Mouse (Mus musculus): ENCODE measurements around the gene Pcbp1. TPM values are rescaled to one million over a fixed set of nuclear protein-coding genes. Genes with fewer than 3 reads are reported as not detected.
"Not testable (repeated sequence)": the region's sequence is repeated elsewhere in the genome, so short reads cannot be mapped to it uniquely, and the experiment has no call there.

Gene Pcbp1
- total RNA-seq, 2 experiments from 2014 or later: 188 to 189 TPM

DNA sequence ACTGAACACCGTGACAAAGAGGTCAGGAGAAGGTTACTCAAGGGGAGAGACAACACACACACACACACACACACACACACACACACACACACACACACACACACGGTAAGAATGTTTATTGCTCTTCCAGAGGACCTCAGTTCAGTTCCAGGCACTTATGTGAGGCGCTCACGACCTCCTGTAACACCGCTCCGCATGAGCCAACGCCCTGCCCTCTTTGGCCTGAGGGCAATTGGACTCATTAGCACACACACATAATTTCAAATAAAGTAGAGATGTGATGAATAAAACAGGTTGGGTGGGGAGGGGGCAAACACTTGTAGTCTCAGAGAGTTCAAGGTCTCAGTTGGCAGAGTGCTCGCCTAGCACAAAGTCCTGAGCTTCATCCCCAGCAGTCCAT, 30.0 kb downstream of the Pcbp1 start:
- no peak for DNase-seq (ENCODE audit: low spot score in 2 of 2)

DNA sequence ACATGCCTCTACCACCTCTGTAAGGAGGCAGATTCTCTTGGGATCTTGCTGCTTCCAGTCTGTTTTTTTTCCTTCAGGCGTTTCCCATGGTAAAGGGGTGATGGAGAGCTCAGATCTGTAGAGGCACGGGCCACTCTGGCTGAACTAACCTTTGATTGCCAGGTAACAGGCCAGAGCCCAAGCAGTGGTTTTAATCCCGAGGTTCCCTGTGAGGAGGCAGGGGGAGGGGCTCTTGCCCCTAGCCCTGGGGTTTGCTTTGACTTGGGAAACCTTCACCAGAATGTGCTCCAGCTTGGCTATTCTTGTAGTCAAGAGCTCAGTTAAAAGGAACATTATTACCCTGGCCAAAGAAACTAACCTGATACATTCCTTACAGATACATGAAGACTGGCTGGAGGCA, 30.5 kb downstream of the Pcbp1 start:
- no peak for DNase-seq (ENCODE audit: low spot score in 2 of 2)

DNA sequence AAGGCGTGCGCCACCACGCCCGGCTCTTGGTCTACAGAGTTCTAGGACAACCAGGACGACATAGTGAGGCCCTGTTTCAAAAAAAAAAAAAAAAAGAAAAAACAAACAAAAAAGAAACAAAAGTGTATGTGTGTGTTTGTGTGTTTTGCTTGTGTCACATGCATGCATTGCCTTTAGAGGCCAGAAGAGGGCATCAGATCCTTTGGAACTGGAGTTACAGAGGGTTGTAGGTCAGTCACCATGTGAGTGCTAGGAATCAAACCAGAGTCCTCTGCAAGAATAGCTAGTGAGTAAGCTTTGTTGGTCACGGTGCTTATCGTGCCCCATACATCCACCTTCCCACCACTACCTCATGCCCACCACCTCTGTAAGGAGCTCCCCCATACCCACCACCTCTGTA, 31.4 kb downstream of the Pcbp1 start:
- DNase-seq (ENCODE audit: low spot score in 2 of 2): no peak

DNA sequence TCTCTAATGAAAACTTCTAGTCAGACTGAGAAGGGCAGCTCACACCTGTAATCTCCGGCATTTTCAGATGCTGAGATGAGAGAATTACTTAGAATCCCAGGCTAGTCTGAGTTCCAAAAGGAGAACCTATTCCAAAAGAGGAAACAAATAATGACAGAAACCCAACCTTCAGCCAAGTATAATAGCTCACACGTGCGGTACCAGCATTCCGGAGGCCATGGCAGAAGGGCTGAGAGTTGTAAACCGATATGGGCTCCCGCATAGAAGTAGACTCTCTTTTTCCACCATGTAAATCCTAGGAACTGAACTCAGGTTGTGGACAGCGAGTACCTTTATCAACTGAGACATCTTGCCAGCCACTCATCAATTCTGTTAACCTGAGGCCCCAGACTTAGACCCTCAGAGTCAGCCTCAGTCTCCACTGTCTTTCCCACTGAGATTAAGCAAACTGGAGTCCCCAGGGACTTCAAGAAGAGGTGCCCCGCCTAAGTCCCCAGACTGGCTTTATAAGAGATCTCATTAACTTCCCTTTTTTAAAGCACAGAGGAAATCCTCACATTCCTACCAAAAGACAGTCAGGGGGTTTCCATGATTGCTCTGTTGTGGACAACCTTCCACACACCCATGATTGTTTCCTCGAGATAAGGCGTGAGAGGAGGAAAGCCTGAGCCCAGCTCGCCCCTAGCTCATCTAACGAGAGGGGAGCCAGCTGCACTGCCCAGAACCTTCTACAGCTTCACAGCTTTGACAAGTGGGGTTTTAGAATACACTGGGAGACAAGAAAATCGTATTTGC, 32.5 kb downstream of the Pcbp1 start:
- DNase-seq (ENCODE audit: low spot score in 2 of 2): no peak

DNA sequence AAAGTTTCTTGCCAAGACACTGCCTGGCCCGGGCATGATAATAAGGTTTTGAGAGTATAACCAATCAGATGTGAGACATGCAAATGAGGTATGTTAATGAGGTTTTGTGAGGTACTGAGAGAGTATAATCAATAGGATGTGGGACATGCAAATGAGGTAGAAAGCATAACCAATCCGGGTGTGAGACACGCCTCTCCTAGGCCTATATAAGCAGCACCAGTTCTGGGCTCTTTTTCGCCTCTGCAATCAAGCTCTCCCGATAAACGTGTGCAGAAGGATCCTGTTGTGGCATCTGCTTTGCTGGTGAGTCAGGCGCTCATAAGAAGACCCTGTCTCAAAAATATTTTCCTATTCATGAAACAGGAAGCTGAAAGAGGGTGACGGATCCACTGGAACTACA, 35.7 kb downstream of the Pcbp1 start:
- not testable (repeated sequence) for DNase-seq (ENCODE audit: low spot score in 2 of 2)

DNA sequence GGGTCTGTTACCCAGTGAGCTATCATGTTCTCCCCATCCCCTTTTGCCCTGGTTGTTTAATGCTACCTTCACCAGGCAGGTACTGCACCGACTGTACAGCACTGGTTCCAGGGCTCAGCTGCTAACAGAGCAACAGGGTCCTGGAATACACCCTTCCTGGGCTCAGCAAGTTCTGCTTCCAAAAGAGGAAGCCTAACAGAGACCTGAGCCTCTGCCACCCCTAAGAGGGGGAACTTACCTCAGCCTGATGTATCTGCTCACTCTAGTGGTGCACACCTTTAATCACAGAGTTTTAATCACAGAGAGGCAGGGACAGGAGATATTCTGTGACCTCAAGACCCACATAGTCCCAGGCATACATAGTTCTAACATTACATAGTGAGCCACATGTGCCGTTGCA, 36.2 kb downstream of the Pcbp1 start:
- no peak for DNase-seq (ENCODE audit: low spot score in 2 of 2)

DNA sequence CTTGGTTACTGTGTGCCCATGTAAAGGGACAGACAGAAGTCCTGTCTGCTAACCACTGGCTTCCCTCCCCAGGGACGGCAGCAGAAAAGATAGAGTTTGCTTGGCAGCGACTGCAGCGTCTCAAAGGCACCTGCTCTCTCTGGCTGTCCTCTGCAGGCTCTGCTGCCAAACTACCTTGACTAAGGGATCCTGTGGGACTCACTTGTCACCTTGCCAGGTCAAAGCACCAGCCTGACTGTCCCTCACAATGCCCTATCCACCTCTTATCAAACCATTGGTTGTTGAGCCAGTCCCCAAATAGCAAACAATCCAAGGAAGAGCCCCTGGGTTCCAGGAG, 38.0 kb downstream of the Pcbp1 start:
- DNase-seq (ENCODE audit: low spot score in 2 of 2): no peak

DNA sequence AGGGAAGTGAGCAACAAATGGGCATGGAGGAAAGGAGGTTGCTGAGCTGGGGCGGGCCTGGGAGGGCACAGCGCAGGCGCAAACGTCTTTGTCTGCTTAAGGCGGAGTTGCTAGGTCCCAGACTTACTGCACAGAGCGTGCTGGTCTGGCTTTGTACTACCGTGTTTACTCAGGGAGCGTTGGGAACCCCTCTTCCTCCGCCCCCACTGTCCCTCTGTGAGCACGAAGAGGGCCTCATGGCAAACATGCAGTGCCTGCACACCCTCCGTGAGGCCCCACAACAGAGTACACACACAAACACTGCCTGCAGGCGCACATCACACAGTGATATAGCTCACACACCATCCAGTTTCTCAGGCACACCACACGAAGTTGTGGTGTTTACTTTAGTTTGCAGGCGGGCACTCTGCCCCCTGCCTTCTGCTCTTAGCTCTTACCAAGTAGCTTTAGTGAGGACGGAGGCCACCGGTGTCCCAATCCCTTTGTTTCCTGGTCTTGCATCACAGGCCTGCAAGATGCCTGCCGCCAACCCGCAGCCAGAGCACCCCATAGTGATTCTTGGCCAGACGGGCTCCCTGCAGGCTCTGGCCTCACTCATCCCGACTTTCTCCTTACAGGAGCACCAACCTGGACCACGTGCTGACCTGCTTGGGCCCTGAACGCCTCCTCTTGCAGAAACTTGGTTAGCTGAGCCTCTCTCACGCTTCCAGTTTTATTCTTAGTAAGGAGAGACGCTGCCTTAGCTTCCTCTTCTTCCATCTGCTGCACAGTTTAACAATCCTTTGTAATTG, 38.6 kb downstream of the Pcbp1 start:
- peak; percentile 59 to 77 for DNase-seq (ENCODE audit: low spot score in 2 of 2)

DNA sequence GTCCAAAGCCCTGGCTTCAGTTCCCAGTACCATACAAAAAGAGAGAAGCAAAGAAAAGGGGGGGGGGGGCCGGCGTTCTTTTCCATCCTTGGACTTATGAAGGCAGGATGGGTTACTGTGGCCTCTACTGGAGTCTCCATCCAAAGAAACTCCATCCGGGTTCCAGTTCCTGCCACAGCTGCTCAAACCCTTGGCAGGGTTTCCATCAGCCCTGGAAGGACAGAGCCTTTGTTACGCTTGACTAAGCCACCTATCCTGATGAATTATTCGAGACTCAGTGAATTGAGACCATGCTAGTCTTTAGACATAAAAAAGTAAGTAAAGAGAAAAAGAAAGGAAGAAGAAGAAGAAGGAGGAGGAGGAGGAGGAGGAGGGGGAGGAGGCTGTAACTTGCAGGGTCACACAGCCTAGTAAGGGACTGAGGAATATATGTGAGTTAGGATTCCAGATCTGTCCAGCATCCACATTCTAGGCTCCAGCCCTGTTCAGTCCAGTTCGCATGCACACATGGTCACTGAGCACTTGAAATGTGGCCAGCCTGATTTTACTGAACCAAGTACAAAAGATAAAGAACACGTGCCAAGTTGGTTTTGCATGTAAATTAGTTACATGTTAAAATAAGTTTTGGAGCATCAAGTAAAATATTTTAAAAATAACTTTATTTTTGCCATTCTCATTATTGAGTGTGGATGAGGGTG, 40.0 kb downstream of the Pcbp1 start:
- no peak for DNase-seq (ENCODE audit: low spot score in 2 of 2)

DNA sequence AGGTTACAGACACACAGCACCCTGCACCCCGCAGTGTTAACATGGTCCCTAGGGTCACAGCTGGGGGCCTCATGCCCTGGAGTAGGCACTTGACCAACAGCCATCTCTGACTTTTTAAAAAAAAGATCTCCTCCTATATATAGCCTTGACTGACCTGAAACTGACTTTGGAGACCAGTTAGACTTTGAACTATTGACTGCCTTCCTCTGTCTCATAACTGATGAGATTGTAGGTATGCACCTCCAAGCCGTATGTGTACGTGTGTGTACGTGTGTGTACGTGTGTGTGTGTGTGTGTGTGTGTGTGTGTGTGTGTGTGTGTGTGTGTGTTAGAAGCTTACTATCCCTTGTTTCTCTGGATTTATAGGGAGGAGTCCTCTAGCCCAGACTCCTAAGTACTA, 44.2 kb downstream of the Pcbp1 start:
- DNase-seq (ENCODE audit: low spot score in 2 of 2): no peak

DNA sequence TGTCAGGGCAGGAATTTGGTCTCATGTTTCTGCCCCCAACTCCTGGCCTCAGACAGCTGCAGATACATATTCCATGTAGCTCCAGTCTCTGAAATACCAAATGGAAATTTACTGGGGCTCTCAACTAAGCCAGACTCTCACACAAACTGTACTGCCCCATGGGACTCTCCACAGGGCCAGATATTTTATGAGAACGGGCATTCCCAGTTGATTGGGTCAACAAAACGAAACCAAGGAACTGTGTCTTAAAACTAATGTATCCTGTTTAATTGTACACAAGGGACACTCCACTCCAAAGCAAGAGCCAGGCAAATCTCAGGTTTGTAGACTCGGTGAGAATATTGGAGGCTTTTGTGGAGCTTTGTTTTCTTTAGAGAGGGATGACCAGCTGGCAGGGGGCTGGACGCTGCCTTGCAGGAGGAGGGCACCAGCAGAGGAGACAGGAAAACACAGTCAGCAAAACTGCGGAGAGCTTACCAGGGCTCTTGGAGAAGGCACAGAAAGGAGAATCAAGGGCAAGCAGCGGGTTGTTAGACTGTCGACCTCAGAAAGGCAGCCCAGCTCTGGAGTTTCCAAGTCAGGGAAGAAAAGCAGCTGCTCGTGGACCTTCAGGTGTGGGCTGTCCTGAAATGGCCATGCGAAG, 45.8 kb downstream of the Pcbp1 start:
- DNase-seq (ENCODE audit: low spot score in 2 of 2): no peak

DNA sequence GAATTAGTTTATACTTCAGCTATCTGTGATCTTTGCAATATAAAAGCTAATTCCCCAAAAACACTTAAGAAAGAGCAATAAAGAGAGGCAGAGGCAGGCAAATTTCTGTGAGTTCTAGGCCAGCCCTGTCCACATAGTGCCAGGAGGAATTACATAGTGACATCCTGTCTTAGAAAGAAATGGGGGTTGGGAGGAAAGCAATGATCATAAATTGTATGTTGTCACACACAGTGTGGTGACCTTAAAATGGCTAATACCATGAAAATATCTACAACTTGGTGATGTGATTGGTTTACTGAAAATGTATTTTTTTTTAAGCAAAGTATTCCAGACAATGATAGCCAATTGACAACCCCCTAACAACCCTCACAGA, 46.3 kb downstream of the Pcbp1 start:
- no peak for DNase-seq (ENCODE audit: low spot score in 2 of 2)

DNA sequence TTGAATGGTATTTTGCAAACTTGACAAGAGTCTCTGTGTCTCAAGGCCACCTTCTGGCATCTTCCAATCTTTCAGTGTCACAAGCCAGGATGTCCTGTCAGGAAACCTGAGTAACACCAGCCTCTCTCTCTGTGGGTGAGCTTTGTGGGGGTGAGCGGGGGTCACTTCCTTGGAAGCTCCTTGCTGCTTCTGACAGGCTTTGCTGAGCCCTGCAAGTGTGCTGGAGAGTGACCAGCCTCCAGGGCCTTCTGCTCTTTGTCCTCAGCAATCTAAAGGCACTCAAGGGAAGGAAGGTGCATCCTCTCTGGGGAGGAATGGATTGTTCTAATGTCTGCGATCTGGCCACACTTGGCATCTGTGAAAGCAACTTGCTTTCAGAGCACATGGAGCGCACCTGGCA, 46.8 kb downstream of the Pcbp1 start:
- DNase-seq (ENCODE audit: low spot score in 2 of 2): no peak

DNA sequence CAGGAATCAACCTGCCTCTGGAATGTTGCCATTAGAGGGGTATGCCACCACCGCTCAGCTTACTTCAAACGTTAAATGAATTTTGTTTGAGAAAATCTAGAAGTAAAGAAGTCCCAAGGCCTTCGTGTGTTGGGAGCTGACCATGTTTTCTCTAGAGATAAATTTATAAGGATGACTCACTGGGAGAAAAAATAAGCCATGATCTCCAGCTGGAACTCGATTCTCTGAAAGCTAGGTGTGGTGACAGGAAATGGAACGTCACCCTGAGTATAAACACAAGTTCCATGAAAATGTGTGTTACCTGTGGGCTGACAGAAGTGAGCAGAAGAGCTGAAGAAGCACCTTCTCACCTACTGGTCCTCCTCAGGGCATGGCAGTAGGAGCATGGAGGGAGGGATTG, 49.2 kb downstream of the Pcbp1 start:
- DNase-seq (ENCODE audit: low spot score in 2 of 2): no peak

DNA sequence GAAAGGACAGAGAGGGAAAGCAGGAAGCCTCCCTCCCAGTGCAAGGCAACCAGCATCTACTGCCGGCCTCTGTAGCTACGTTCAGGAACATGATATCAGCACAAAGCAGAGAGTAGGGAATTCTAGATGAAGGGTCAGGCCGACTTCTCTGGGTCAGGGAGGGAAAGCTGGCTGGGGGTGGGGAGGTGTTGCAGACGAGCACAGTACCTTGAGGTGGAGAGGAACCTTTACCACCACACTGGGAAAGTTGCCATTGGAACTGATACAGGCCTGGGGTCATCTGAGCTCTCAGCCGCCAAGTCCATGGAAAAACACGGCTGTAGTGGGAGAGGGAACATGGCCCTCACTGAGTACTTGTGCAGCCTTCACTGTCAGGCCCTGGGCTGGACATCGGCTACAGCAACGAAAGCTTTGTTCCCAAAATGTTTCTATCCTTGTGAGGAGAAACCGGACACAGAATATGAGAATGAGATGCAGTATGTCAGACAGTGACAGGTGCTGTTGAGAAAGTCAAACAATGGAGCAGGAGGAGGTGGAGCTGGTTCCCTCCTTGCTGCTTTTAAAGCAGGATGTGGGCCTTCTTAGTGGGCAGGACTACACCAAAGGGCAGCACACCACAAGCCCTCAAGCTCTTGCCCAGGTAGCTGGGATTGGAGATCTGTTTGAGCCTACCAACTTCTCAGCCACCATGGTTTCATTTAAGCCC, 50.5 kb downstream of the Pcbp1 start:
- no peak for DNase-seq (ENCODE audit: low spot score in 2 of 2)

DNA sequence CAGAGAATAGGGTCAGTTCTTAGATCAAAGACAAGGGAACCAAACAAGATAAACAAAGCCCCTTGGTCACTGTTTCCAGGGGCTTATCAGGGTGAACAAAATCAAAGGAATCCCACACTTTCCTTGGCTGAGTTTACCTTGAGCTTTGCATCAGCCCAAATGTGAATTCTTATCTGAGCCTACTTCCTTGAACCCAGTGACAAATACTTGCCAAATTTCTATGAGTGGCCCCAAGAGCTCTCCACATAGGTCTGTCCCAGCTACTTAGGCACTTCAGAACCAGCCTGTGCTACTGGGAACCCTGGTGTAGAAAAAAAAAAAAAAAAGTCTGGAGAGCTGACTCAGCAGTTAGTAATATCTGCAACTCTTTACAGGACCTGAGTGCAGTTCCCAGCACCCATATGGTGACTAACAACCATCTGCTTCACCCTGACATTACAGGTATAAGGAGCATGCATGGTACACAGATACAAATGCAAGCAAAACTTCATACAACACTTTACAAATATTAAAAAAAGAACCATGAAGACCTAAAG, 51.4 kb downstream of the Pcbp1 start:
- DNase-seq (ENCODE audit: low spot score in 2 of 2): no peak

Small RNA genes lying within 50 kb of the gene (microRNA-seq; reads per million reads assigned to microRNA genes)
- 0 reads per million in 2 experiments for gene Gm22184

Other genes with a start within 250 kb of the Pcbp1 start
- gene Fam136a, start 160.7 kb downstream of the Pcbp1 start, total RNA-seq (2021): 10 to 100 TPM; 20.5 to 21.7 TPM
- 10 to 100 TPM; 50.7 to 60.3 TPM for gene Snrpg, start 155.0 kb downstream of the Pcbp1 start, total RNA-seq (2021)
- 100 to 1,000 TPM; 105 to 115 TPM for gene Pcyox1, start 129.2 kb downstream of the Pcbp1 start, total RNA-seq (2021)
- 100 to 1,000 TPM in 1 of 2 experiments, 10 to 100 TPM in 1; 97.8 to 102 TPM for gene Tia1, start 122.1 kb downstream of the Pcbp1 start, total RNA-seq (2021)
- gene Gm44790, start 99.7 kb downstream of the Pcbp1 start, total RNA-seq (2021): under 1 TPM in 1 of 2 experiments, not detected in 1; 0.58 TPM
- gene C87436, start 87.9 kb downstream of the Pcbp1 start, total RNA-seq (2021): 10 to 100 TPM; 21.6 to 22.8 TPM
- 1 to 10 TPM; 1.4 to 1.7 TPM for gene Asprv1, start 101.8 kb upstream of the Pcbp1 start, total RNA-seq (2021)
- 10 to 100 TPM; 21.7 to 24.9 TPM for gene Mxd1, start 142.8 kb upstream of the Pcbp1 start, total RNA-seq (2021)
- gene Snrnp27, start 158.2 kb upstream of the Pcbp1 start, total RNA-seq (2021): 10 to 100 TPM; 56.8 to 62.2 TPM
- gene Gmcl1, start 207.1 kb upstream of the Pcbp1 start, total RNA-seq (2021): 10 to 100 TPM; 30.4 to 30.6 TPM

All from left cerebral cortex, adult 18-20 months (tissue).